Mouse (Mus musculus) liver, embryonic 15.5 days (tissue): ENCODE results near the gene Zdhhc25. TPM values are rescaled to one million over a fixed set of nuclear protein-coding genes. Genes with fewer than 3 reads are reported as not detected.

ENCODE experiments used
- ATAC-seq: fragments of 200-750 bp; cut with Nextera tagmentation; 2 replicates; pipeline ENCODE4 v1.8.0; 2017; ENCODE audit warnings: moderate number of reproducible peaks, mild to moderate bottlenecking, moderate library complexity; ENCODE audit not compliant: insufficient read depth
- H3K27ac ChIP-seq: fragments of 300-500 bp; sonication (generic); replicated peaks from 2 replicates; pipeline ENCODE4 v1.5.1; 2015; ENCODE audit warnings: mild to moderate bottlenecking, inconsistent platforms
- H3K27me3 ChIP-seq: fragments of 300-500 bp; sonication (generic); 2 replicates; pipeline ENCODE4 v1.6.1; 2015; ENCODE audit warnings: mild to moderate bottlenecking, inconsistent platforms
- H3K36me3 ChIP-seq: fragments of 300-500 bp; sonication (generic); replicated peaks from 2 replicates; pipeline ENCODE4 v1.6.1; 2015; ENCODE audit warnings: moderate library complexity, mild to moderate bottlenecking, inconsistent platforms
- H3K4me1 ChIP-seq: fragments of 300-500 bp; sonication (generic); replicated peaks from 2 replicates; pipeline ENCODE4 v1.6.1; 2015; ENCODE audit warnings: inconsistent platforms
- H3K4me2 ChIP-seq: fragments of 300-500 bp; sonication (generic); 2 replicates; pipeline ENCODE4 v1.6.1; 2015; ENCODE audit warnings: moderate library complexity, mild to moderate bottlenecking, inconsistent platforms
- H3K4me3 ChIP-seq: fragments of 300-500 bp; sonication (generic); replicated peaks from 2 replicates; pipeline ENCODE4 v1.5.1; 2015; ENCODE audit warnings: mild to moderate bottlenecking, inconsistent platforms
- H3K9ac ChIP-seq: fragments of 300-500 bp; sonication (generic); 2 replicates; pipeline ENCODE4 v1.6.1; 2015; ENCODE audit warnings: moderate library complexity, mild to moderate bottlenecking, inconsistent platforms
- H3K9me3 ChIP-seq: fragments of 300-500 bp; sonication (generic); replicated peaks from 2 replicates; pipeline ENCODE4 v1.6.1; 2016; ENCODE audit warnings: inconsistent platforms
- WGBS: fragments of 180-500 bp; shearing (Covaris S2); methylation state at CpG from one replicate; pipeline ENCODE4 v1.1.7; 2015; ENCODE audit warnings: mixed read lengths; ENCODE audit not compliant: insufficient replicate concordance; 5-methylcytosine and 5-hydroxymethylcytosine counted together
- polyA plus RNA-seq: library from polyadenylated mRNA; unstranded; fragments of >200 nt; fragmentation: Nextera tagmentation; extraction: Ambion mirVana; gene quantifications from 2 replicates; pipeline ENCODE4 v1.2.1, GENCODE M21; 2015

Zdhhc25 gene
- polyA plus RNA-seq, 1 experiment from 2014 or later, result not detected

DNA sequence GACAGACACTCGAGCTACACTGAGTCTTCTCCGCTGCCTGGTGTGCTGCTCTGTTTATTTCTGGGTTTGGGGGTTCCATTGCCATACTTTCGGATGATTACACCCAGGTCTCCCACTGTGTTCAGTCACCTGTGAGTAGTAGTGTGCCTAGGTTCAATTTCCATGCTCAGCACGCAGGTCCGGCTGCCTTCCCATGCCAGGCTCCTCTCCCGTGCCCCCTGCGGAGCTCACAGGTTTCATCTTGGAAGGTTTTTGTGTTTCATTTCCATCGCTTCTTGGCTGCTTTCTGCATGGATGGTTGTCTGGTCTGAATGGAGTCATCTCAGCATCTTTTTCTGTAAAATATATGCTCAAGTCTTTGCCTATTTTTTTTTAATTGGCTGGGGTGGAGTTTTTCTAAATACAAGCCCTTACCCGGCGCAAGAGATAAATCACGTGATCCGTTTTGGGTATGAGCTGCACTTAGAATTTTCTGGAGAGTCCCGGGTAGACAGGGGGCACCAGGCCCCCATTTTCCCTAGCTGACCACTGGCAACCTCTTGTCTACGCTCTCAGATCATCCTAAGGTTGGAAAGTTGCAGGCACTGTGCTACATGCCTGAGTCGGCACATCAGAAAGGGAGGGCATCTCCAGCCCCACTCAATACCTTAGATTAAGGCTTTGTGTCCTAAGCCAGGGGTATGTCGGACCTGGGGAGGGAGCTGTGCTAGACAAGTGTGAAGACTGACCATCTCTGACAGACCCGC lies 4.7 kb downstream of the Zdhhc25 start:
- Histone ChIP-seq H3K4me3 (no peak overlapping the region), H3K36me3 (no peaks in the 10 kb centered on the region), H3K4me2 (no peak overlapping the region), H3K4me1 (no peaks in the 10 kb centered on the region), H3K27ac (no peak overlapping the region), H3K9me3 (no peaks in the 10 kb centered on the region), H3K9ac (no peak overlapping the region), H3K27me3 (no peaks in the 10 kb centered on the region)
- whole genome bisulfite sequencing, result 67% methylated on average over 17 of the region's 17 CpGs
- ATAC-seq, result no peak

DNA sequence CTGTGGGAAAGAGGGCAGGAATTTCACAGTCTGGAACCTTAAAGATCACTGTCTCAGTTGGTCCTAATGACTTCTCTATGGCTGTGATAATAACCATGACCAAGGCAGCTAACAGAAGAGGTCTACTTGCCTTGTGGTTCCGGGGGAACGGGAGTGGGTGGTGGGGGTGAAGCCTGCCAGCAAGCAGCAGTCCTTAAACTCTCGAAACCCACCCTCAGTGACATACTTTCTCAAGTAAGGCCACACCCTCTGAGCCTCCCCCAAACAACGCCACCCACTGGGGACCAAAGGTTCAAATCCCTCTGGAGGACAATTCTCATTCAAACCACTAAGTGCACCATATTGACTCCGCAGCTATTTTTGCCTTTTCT lies 5.3 kb downstream of the Zdhhc25 start:
- WGBS, result 66% methylated on average over 5 of the region's 5 CpGs
- H3K36me3 ChIP-seq, result no peaks in the 10 kb centered on the region
- no peak for ATAC-seq
- no peak overlapping the region for H3K27ac ChIP-seq
- no peak overlapping the region for H3K4me2 ChIP-seq
- no peak overlapping the region for H3K9ac ChIP-seq
- no peaks in the 10 kb centered on the region for H3K4me1 ChIP-seq
- no peaks in the 10 kb centered on the region for H3K9me3 ChIP-seq
- H3K27me3 ChIP-seq, result no peaks in the 10 kb centered on the region
- no peak overlapping the region for H3K4me3 ChIP-seq

DNA sequence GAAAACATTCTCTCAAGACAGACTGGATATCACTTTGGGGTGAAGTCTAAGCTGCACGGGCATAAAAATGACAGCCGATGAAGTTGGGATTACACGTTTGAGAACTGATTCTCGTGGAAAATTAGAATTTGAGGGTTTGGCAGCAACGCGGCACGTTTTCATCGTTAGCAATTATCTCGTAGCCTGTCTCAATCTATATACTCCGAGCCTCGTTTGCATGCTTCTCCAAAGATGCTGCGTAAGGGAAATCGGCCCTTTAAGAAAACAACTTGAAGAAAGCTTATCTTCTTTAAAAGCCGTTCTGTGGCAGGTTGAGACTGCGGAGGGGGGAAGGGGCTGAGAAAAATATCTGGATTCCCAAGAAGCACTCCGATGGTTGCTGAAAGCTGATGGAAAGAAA lies 17.0 kb downstream of the Zdhhc25 start:
- 75% methylated on average over 16 of the region's 16 CpGs for WGBS

DNA sequence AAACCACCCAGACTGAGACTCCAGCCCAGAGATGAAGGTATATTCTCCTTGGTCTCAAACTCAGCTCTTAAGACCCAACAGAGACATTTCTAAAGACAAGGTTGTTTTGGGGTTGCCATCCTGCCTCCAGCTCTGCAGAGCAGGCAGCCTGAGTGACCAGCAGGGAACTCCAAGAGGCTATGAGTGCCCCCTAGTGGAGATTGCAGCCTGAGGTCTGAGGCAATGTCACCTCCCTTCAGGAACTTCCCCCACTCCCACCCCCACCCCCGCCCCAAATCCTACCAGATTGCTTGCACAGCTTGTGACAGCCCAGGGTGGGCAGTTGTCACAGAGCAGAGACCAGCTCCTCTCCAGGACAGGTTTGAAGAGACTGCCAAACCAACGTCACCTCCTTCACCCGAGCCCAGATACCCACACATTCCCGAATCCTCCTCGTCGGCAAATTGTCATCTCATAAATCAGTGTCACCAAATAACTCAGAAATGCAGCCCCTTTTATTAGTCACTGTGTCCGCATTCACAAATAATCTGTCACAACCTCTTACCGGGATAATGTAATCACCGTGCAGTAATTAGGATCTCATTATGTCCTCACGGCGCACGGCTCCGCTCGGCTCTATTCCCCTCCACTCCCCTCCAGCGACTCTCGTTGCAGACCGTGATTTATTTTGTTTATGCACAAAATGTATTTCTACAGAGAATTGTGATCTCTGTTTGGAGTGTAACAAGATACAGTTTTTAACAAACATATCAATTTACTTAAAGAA lies 18.1 kb downstream of the Zdhhc25 start:
- WGBS, result 69% methylated on average over 17 of the region's 17 CpGs
- H3K4me2 ChIP-seq, result no peak overlapping the region
- H3K36me3 ChIP-seq, result no peaks in the 10 kb centered on the region
- H3K9me3 ChIP-seq, result no peaks in the 10 kb centered on the region
- H3K27me3 ChIP-seq, result no peaks in the 10 kb centered on the region
- no peak for ATAC-seq
- no peak overlapping the region for H3K9ac ChIP-seq
- H3K4me3 ChIP-seq, result no peak overlapping the region
- H3K27ac ChIP-seq, result no peak overlapping the region
- H3K4me1 ChIP-seq, result no peaks in the 10 kb centered on the region

More for the DNA sequence above, 17.0 kb downstream of the Zdhhc25 start:
- Histone ChIP-seq H3K9me3 (no peaks in the 10 kb centered on the region), H3K27me3 (no peaks in the 10 kb centered on the region), H3K36me3 (no peaks in the 10 kb centered on the region), H3K9ac (no peak overlapping the region), H3K27ac (no peak overlapping the region), H3K4me2 (no peak overlapping the region), H3K4me3 (no peak overlapping the region), H3K4me1 (no peaks in the 10 kb centered on the region)
- no peak for ATAC-seq

DNA sequence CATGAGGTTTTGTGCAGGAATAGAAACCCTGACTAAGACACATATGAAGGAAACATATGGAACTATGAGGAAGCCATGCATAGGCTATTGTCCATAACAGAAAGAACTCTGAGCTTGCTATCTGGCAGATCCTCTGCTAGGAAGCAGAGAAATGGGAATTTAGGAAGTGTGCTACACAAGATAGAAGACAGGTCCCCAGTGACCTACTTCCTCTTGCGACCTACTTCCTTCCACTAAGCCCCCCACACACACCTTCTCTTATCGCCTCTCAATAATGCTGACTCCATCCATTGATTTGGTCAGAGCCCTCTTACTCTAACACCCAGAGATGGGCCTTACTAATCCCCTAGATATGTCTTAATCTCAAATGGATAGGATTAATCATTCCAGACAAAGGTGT lies 19.9 kb downstream of the Zdhhc25 start:
- Histone ChIP-seq H3K27me3 (no peaks in the 10 kb centered on the region), H3K27ac (no peak overlapping the region), H3K9me3 (no peaks in the 10 kb centered on the region), H3K4me3 (no peak overlapping the region), H3K4me2 (no peak overlapping the region), H3K4me1 (no peaks in the 10 kb centered on the region), H3K9ac (no peak overlapping the region), H3K36me3 (no peaks in the 10 kb centered on the region)
- ATAC-seq, result no peak
- 33% methylated on average over 2 of the region's 2 CpGs for WGBS

DNA sequence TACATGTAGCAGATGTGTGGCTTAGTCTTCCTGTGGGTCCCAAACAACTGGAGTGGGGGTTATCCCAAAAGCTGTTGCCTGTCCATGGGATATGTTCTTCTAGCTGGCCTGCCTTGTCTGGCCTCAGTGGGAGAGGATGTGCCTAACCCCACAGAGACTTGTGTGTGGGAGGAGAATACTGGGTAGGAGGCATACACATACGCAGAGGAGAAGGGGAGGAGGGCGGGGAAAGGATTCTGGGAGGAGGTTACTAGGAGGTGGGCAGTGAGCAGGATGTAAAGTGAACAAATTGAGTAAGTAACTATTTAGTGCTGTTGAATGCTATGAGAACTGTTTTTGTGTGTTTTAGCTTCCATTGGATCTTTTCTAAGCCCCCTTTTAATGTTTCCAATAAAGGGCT lies 23.8 kb downstream of the Zdhhc25 start:
- Histone ChIP-seq H3K4me3 (no peak overlapping the region), H3K4me1 (no peaks in the 10 kb centered on the region), H3K36me3 (no peaks in the 10 kb centered on the region), H3K9ac (no peak overlapping the region), H3K4me2 (no peak overlapping the region), H3K9me3 (no peaks in the 10 kb centered on the region), H3K27me3 (no peaks in the 10 kb centered on the region), H3K27ac (no peak overlapping the region)
- no peak for ATAC-seq
- WGBS, result 69% methylated on average over 2 of the region's 2 CpGs

DNA sequence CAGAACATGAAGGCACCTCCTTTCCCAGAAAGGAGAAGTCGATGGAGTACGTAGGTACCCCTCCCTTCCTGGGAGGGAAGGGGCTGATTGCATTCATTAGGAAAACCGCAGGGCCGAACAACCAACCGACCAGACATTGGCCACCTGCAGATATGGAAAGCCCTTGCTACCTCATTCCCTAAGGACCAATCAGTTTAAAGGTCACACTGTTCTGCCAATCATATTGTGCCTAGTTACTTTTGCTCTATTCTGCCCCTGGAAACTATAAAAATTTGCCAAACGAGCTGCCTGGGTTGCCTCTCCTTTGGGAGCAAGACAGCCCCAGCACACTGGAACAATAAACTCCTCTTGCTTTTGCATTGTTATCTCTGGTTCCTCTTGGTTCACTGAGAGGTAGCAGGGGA lies 24.8 kb downstream of the Zdhhc25 start:
- no peaks in the 10 kb centered on the region for H3K27me3 ChIP-seq
- no peaks in the 10 kb centered on the region for H3K36me3 ChIP-seq
- H3K9ac ChIP-seq, result no peak overlapping the region
- H3K27ac ChIP-seq, result no peak overlapping the region
- no peak for ATAC-seq
- H3K4me1 ChIP-seq, result no peaks in the 10 kb centered on the region
- no peaks in the 10 kb centered on the region for H3K9me3 ChIP-seq
- H3K4me3 ChIP-seq, result no peak overlapping the region
- no peak overlapping the region for H3K4me2 ChIP-seq
- 64% methylated on average over 6 of the region's 6 CpGs for WGBS

DNA sequence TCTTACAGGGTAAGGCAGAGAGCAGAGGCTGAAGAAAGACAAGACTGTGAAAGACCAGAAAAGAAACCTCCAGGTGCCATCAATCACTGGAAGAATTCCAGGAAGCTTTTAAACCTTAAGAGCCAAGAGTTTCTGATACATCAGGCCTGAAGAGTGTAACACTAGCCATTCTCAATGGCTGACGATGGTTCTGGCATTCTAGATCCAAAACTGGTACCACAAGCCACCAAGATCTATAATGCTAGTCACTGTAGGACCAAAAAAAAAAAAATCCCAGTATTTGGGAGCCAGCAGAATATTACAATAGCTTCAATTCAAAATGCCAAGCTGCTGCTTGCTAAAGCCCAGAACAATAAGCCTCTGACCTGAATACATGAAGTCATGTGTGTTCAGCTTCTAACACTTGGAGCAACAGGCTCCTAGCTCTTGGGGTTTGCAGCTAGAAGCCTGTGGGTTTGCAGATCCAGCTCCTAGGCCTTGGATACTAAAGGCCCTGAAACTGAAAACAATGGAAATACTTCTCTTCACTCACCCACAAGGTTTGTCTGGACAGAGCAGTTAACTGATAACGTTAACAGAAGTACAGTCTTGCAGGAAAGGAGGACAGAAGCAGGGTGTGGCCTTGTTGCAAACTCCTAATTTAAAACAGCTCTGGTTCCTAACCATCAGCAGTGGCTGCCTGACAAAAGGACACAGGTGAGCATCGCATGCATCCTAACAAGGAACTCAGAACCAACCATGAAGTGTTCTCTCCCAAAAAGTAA lies 25.4 kb downstream of the Zdhhc25 start:
- Histone ChIP-seq H3K4me2 (no peak overlapping the region), H3K27ac (no peak overlapping the region), H3K4me1 (no peaks in the 10 kb centered on the region), H3K4me3 (no peak overlapping the region), H3K9me3 (no peaks in the 10 kb centered on the region), H3K9ac (no peak overlapping the region), H3K36me3 (no peaks in the 10 kb centered on the region), H3K27me3 (no peaks in the 10 kb centered on the region)
- no peak for ATAC-seq
- WGBS, result 46% methylated on average over 3 of the region's 3 CpGs

DNA sequence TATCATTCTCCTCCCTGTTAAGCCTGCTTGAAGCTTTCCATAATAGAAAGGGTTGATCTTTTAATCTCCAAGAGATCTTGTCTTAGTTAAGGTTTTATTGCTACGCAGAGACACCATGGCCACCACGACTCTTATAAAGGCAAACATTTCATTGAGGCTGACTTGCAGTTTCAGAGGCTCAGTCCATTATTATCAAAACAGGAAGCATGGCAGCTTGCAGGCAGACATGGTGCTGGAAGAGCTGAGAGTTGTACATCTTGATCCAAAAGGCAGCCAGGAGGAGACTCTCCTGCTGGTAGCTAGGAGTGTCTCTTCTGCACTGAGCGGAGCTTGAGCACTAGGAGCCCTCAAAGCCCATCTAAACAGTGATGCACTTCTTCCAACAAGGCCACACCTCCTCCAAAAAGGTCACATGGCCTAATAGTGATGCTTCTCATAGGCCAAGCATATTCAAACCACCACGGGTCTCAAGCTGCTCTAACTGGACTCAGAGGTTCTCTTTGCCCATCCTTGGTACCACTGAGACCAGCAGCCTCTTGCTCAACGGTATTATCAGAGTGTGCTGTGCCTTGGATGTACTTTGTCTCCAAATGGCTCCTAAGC lies 26.9 kb downstream of the Zdhhc25 start:
- Histone ChIP-seq H3K36me3 (no peaks in the 10 kb centered on the region), H3K9ac (no peak overlapping the region), H3K27ac (no peak overlapping the region), H3K27me3 (no peaks in the 10 kb centered on the region), H3K4me1 (no peaks in the 10 kb centered on the region), H3K4me2 (no peak overlapping the region), H3K9me3 (no peaks in the 10 kb centered on the region), H3K4me3 (no peak overlapping the region)
- no peak for ATAC-seq
- 56% methylated on average over 5 of the region's 5 CpGs for WGBS

DNA sequence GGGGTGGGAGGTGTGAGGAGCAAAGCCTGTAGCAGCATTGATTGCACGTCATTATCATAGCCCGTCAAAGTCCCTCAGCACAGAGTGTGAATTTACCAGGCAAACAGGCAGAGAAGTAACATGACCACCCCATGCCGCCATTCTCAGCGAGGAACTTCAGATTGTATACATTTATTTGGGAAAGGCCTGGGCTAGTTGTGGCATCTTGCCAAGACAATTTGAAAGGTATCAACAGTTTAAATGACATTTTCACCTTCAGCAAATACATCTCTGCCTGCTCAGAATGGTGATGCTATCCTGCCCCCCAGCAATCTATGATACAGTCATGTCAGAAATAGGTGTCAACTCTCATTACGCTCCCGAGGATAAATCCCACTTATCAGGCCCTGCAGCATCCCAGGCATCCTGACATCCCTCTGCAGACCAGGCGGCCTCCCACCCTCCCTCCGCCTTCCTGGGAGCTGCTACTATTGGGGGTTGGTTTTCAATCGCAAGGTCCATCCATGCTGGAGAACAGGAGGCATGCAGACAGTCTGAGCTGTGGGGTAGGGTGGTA lies 28.8 kb downstream of the Zdhhc25 start:
- Histone ChIP-seq H3K9ac (no peak overlapping the region), H3K4me2 (no peak overlapping the region), H3K9me3 (no peaks in the 10 kb centered on the region), H3K4me1 (no peaks in the 10 kb centered on the region), H3K27me3 (no peaks in the 10 kb centered on the region), H3K4me3 (no peak overlapping the region), H3K27ac (no peak overlapping the region), H3K36me3 (no peaks in the 10 kb centered on the region)
- ATAC-seq, result no peak
- WGBS, result 51% methylated on average over 9 of the region's 9 CpGs

DNA sequence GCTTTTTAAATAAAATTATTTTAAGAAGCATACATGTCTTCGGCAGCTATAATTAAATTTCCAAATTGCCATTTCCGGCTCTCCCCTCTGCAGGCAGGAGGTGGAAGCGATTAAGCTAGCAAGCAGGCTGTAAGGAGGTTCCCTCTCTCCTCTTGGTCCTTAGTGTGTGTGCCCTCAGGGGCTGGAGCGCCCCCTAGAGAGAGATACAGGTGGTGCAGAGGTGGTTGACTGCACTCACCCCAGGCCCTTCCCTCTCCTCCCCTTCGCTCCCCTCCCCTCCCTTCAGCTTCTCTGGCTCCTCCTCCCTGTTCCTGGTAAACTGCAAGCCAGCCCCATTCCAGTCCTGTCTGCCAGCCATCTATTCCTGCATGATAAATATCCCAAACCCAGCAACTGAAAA lies 35.1 kb downstream of the Zdhhc25 start:
- Histone ChIP-seq H3K27ac (no peak overlapping the region), H3K4me1 (no peaks in the 10 kb centered on the region), H3K9me3 (no peaks in the 10 kb centered on the region), H3K9ac (no peak overlapping the region), H3K36me3 (no peaks in the 10 kb centered on the region), H3K27me3 (no peaks in the 10 kb centered on the region), H3K4me2 (no peak overlapping the region), H3K4me3 (no peak overlapping the region)
- WGBS, result 56% methylated on average over 5 of the region's 5 CpGs
- ATAC-seq, result no peak
